8 mouse cellular contexts compared by ENCODE assay signal in genomic region chr3:108210771-108211139, GRCm38 (mm10). TPM values are rescaled to one million over a fixed set of nuclear protein-coding genes. Genes with fewer than 3 reads are reported as not detected.
DNase-seq lines count a peak whose midpoint lies in the region; ATAC-seq lines count a peak whose summit lies in the region.

TSS of gene Atxn7l2 (minus strand) at chr3:108210934.

- H3K4me3 ChIP-seq in heart, embryonic 11.5 days (ENCODE audit: low read depth, low read length), result peak within 1 kb of the TSS; percentile 72
- peak within 1 kb of the TSS; percentile 62 for H3K4me3 ChIP-seq in hindbrain, embryonic 12.5 days
- peak within 1 kb of the TSS; percentile 61 for H3K4me3 ChIP-seq in limb, embryonic 12.5 days (replicated peaks)
- peak within 1 kb of the TSS; percentile 64 for H3K4me3 ChIP-seq in neural tube, embryonic 14.5 days (ENCODE audit: low read depth, low read length)

- H3K36me3 ChIP-seq in heart, embryonic 11.5 days (ENCODE audit: control insufficient read depth, insufficient read depth, low read length), result peaks cover 10% of the 10 kb centered on the region
- peaks cover 27% of the 10 kb centered on the region for H3K36me3 ChIP-seq in hindbrain, embryonic 12.5 days
- peaks cover 27% of the 10 kb centered on the region for H3K36me3 ChIP-seq in limb, embryonic 12.5 days
- H3K36me3 ChIP-seq in neural tube, embryonic 14.5 days (ENCODE audit: control insufficient read depth, insufficient read depth, low read length), result peaks cover 21% of the 10 kb centered on the region; the same call in 1 of the 2 replicates

- ATAC-seq in heart, embryonic 11.5 days (replicated peaks; ENCODE audit: insufficient number of reproducible peaks, low FRiP score, low TSS enrichment), result peak; percentile 71
- ATAC-seq in CD4-positive, CD25-positive, alpha-beta regulatory T cell, adult 4 months, result peak; percentile 87
- ATAC-seq in hindbrain, embryonic 12.5 days (ENCODE audit: low FRiP score), result peak; percentile 88
- ATAC-seq in limb, embryonic 12.5 days (ENCODE audit: insufficient number of reproducible peaks, insufficient read depth, low FRiP score, low TSS enrichment, low read depth), result peak; percentile 84
- peak; percentile 91 for ATAC-seq in neural tube, embryonic 14.5 days (ENCODE audit: low read depth)

- DNase-seq in heart, adult 11 months, result no peak
- DNase-seq in c-Kit-positive CD71-positive TER-119-negative erythroid progenitor cells, embryonic 14.5 days (ENCODE audit: low read depth), result peak; percentile 20
- DNase-seq in urinary bladder, adult 2 months (ENCODE audit: low spot score), result no peak

- peaks cover 10% of the 10 kb centered on the region; the same call in 1 of the 2 replicates for H3K4me1 ChIP-seq in heart, embryonic 11.5 days (ENCODE audit: control insufficient read depth, insufficient read depth, low read length)
- H3K4me1 ChIP-seq in hindbrain, embryonic 12.5 days, result peaks cover 21% of the 10 kb centered on the region
- H3K4me1 ChIP-seq in limb, embryonic 12.5 days (replicated peaks), result peaks cover 18% of the 10 kb centered on the region
- peaks cover 11% of the 10 kb centered on the region for H3K4me1 ChIP-seq in neural tube, embryonic 14.5 days (ENCODE audit: control insufficient read depth, insufficient read depth, low read length)

- no peaks in the 10 kb centered on the region for H3K27me3 ChIP-seq in heart, embryonic 11.5 days (ENCODE audit: control insufficient read depth, insufficient read depth, low read length)
- peaks cover 7% of the 10 kb centered on the region; the same call in 1 of the 2 replicates for H3K27me3 ChIP-seq in hindbrain, embryonic 12.5 days
- 0 out of 2 replicates have a peak, but pooled peaks cover 4% of the 10 kb centered on the region for H3K27me3 ChIP-seq in limb, embryonic 12.5 days
- H3K27me3 ChIP-seq in neural tube, embryonic 14.5 days (ENCODE audit: control insufficient read depth, insufficient read depth, low read length), result no peaks in the 10 kb centered on the region; the same call in 1 of the 2 replicates

- under 1% methylated on average over 14 of the region's 14 CpGs for WGBS in heart, embryonic 11.5 days (ENCODE audit: insufficient replicate concordance)
- WGBS in hindbrain, embryonic 12.5 days, result under 1% methylated on average over 14 of the region's 14 CpGs
- WGBS in limb, embryonic 12.5 days, result 0% methylated on average over 14 of the region's 14 CpGs
- WGBS in neural tube, embryonic 14.5 days, result 0% methylated on average over 14 of the region's 14 CpGs

- peak within 1 kb of the TSS; percentile 85 for H3K4me2 ChIP-seq in heart, embryonic 11.5 days
- H3K4me2 ChIP-seq in hindbrain, embryonic 12.5 days (replicated peaks), result peak within 1 kb of the TSS; percentile 92
- peak within 1 kb of the TSS; percentile 92 for H3K4me2 ChIP-seq in limb, embryonic 12.5 days
- peak within 1 kb of the TSS; percentile 96 for H3K4me2 ChIP-seq in neural tube, embryonic 14.5 days (ENCODE audit: low read depth, low read length)

- H3K9ac ChIP-seq in heart, embryonic 11.5 days (ENCODE audit: low read depth, low read length), result peak within 1 kb of the TSS; percentile 95
- peak within 1 kb of the TSS; percentile 92 for H3K9ac ChIP-seq in hindbrain, embryonic 12.5 days
- peak within 1 kb of the TSS; percentile 82 for H3K9ac ChIP-seq in limb, embryonic 12.5 days (replicated peaks)
- H3K9ac ChIP-seq in neural tube, embryonic 14.5 days (replicated peaks; ENCODE audit: low read depth, low read length), result peak within 1 kb of the TSS; percentile 87

- peak within 1 kb of the TSS; percentile 86 for H3K27ac ChIP-seq in heart, embryonic 11.5 days (ENCODE audit: low read depth, low read length)
- H3K27ac ChIP-seq in hindbrain, embryonic 12.5 days, result peak within 1 kb of the TSS; percentile 93
- H3K27ac ChIP-seq in limb, embryonic 12.5 days, result peak within 1 kb of the TSS; percentile 91
- H3K27ac ChIP-seq in neural tube, embryonic 14.5 days (ENCODE audit: low read depth, low read length), result peak within 1 kb of the TSS; percentile 97

- no peaks in the 10 kb centered on the region for H3K9me3 ChIP-seq in heart, embryonic 11.5 days (replicated peaks; ENCODE audit: control insufficient read depth, low read length)
- no peaks in the 10 kb centered on the region for H3K9me3 ChIP-seq in hindbrain, embryonic 12.5 days (replicated peaks)
- H3K9me3 ChIP-seq in limb, embryonic 12.5 days, result no peaks in the 10 kb centered on the region
- no peaks in the 10 kb centered on the region for H3K9me3 ChIP-seq in neural tube, embryonic 14.5 days (ENCODE audit: control insufficient read depth, low read length)

RNA-seq across cellular contexts. Expression of gene Atxn7l2, which starts in this region (rescaled TPM):
- 7.1 and 8.4 TPM in 2 replicates for polyA plus RNA-seq in heart, embryonic 11.5 days (2014; fragmentation: Nextera tagmentation; extraction: Ambion mirVana)
- 1 to 10 TPM; 4.9 to 8.5 TPM for polyA plus RNA-seq in CD4-positive, CD25-positive, alpha-beta regulatory T cell, adult 4 months (2017; shearing (Covaris generic))
- 27.6 and 29.6 TPM in 2 replicates for polyA plus RNA-seq in hindbrain, embryonic 12.5 days (2016; fragmentation: Nextera tagmentation; extraction: Ambion mirVana)
- 25.2 and 26.0 TPM in 2 replicates for polyA plus RNA-seq in limb, embryonic 12.5 days (2016; fragmentation: Nextera tagmentation; extraction: Ambion mirVana)
- 22.0 and 24.0 TPM in 2 replicates for polyA plus RNA-seq in neural tube, embryonic 14.5 days (2014; fragmentation: Nextera tagmentation; extraction: Ambion mirVana)
- 7.1 and 8.5 TPM in 2 replicates for polyA plus RNA-seq in urinary bladder, adult 2 months (2012; rRNA removed)
